Mouse (Mus musculus): ENCODE results near the gene Gm21083.
"Not testable (repeated sequence)": the region's sequence is repeated elsewhere in the genome, so short reads cannot be mapped to it uniquely, and the experiment has no call there.

Gm21083 gene

GRCm38 (mm10) chr5:15628136-15628535 is 51.0 kb downstream of the Gm21083 start:
- DNase-seq (ENCODE audit: low read depth, low spot score): not testable (repeated sequence)

- DNase-seq (ENCODE audit: low read depth, low spot score): not testable (repeated sequence)
Observed at GRCm38 (mm10) chr5:15630068-15630467, 52.9 kb downstream of the Gm21083 start.
